Mouse (Mus musculus): Measurements from ENCODE around the gene Lcp1.

Gene Lcp1

DNA sequence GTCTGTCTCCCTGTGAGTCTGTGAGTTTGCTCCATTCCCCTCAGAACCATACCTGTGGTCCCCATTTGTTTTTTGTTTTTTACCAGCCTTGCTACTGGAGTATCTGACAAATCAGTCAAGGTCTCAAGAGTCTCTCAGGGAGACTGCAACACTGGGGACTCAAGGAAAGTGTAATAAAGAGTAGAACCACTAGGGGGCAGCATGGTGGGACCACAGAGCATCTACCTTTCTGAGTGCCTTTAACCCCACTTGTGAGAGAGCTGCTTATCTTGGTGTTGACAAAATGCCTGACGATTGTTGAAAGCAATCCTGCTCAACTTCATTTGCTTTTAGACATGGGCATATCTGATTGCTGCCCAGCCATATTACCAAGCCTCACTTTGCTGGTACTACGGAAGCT is 98.9 kb downstream of the Lcp1 start:
- Histone ChIP-seq H3K4me3 (replicated peaks; ENCODE audit: low read length) (no peak overlapping the region), H3K9me3 (ENCODE audit: low read length) (no peaks in the 10 kb centered on the region), H3K4me1 (replicated peaks; ENCODE audit: low read depth, low read length) (no peaks in the 10 kb centered on the region), H3K36me3 (ENCODE audit: insufficient read depth, low read length) (no peaks in the 10 kb centered on the region), H3K27me3 (ENCODE audit: insufficient read depth, low read length) (no peaks in the 10 kb centered on the region)
- TF ChIP-seq NANOG (IDR thresholded peaks at IDR 0.05; ENCODE audit: borderline replicate concordance, low read length) (no peak), CTCF (conservative IDR thresholded peaks at IDR 0.05; ENCODE audit: low read length) (peak; percentile 72)

- no peaks in the 10 kb centered on the region for H3K4me1 ChIP-seq (replicated peaks; ENCODE audit: low read depth, low read length)
- no peaks in the 10 kb centered on the region for H3K9me3 ChIP-seq (ENCODE audit: low read length)
- H3K36me3 ChIP-seq (ENCODE audit: insufficient read depth, low read length) = no peaks in the 10 kb centered on the region
- no peak overlapping the region for H3K4me3 ChIP-seq (replicated peaks; ENCODE audit: low read length)
- TF ChIP-seq CTCF (conservative IDR thresholded peaks at IDR 0.05; ENCODE audit: low read length) (no peak), NANOG (IDR thresholded peaks at IDR 0.05; ENCODE audit: borderline replicate concordance, low read length) (no peak), POU5F1 (IDR thresholded peaks at IDR 0.05; ENCODE audit: borderline replicate concordance, low read length) (no peak)
- H3K27me3 ChIP-seq (ENCODE audit: insufficient read depth, low read length) = no peaks in the 10 kb centered on the region
These were observed 102.2 kb downstream of the Lcp1 start for GRCm38 (mm10) chr14:75233070-75233469.

GRCm38 (mm10) chr14:75235552-75235951 is 104.7 kb downstream of the Lcp1 start:
- no peak for TF ChIP-seq POU5F1 (IDR thresholded peaks at IDR 0.05; ENCODE audit: borderline replicate concordance, low read length)
- no peak for TF ChIP-seq NANOG (IDR thresholded peaks at IDR 0.05; ENCODE audit: borderline replicate concordance, low read length)
- no peak for TF ChIP-seq CTCF (conservative IDR thresholded peaks at IDR 0.05; ENCODE audit: low read length)
- H3K4me3 ChIP-seq (replicated peaks; ENCODE audit: low read length) = no peak overlapping the region
- no peaks in the 10 kb centered on the region for H3K36me3 ChIP-seq (ENCODE audit: insufficient read depth, low read length)
- H3K27me3 ChIP-seq (ENCODE audit: insufficient read depth, low read length) = no peaks in the 10 kb centered on the region
- H3K4me1 ChIP-seq (replicated peaks; ENCODE audit: low read depth, low read length) = no peaks in the 10 kb centered on the region
- no peaks in the 10 kb centered on the region for H3K9me3 ChIP-seq (ENCODE audit: low read length)

- no peaks in the 10 kb centered on the region for H3K4me1 ChIP-seq (replicated peaks; ENCODE audit: low read depth, low read length)
- H3K4me3 ChIP-seq (replicated peaks; ENCODE audit: low read length) = no peak overlapping the region
- no peaks in the 10 kb centered on the region for H3K36me3 ChIP-seq (ENCODE audit: insufficient read depth, low read length)
- no peaks in the 10 kb centered on the region for H3K9me3 ChIP-seq (ENCODE audit: low read length)
- TF ChIP-seq NANOG (IDR thresholded peaks at IDR 0.05; ENCODE audit: borderline replicate concordance, low read length) (no peak), CTCF (conservative IDR thresholded peaks at IDR 0.05; ENCODE audit: low read length) (no peak), POU5F1 (IDR thresholded peaks at IDR 0.05; ENCODE audit: borderline replicate concordance, low read length) (no peak)
- H3K27me3 ChIP-seq (ENCODE audit: insufficient read depth, low read length) = no peaks in the 10 kb centered on the region
These were observed 105.2 kb downstream of the Lcp1 start for GRCm38 (mm10) chr14:75235955-75236635.

DNA sequence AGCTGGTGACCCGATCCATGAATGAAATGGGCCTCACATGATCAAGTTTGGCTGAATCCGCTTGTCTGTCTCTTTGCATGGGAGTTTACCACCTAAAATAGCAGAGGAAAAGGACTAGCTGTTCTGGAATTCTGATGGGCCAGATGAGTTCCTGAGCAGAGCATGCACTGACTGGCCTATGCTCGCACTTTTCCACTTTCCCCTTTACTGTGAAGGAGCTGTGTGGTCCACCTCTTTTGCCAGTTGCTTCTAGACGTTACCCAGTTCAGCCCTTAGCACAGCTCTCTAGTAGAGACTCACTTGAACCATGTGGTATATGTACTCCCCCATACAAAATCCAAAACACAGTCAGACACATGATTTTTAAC is 105.7 kb downstream of the Lcp1 start:
- TF ChIP-seq CTCF (conservative IDR thresholded peaks at IDR 0.05; ENCODE audit: low read length) (no peak), NANOG (IDR thresholded peaks at IDR 0.05; ENCODE audit: borderline replicate concordance, low read length) (no peak), POU5F1 (IDR thresholded peaks at IDR 0.05; ENCODE audit: borderline replicate concordance, low read length) (no peak)
- no peak overlapping the region for H3K4me3 ChIP-seq (replicated peaks; ENCODE audit: low read length)
- H3K36me3 ChIP-seq (ENCODE audit: insufficient read depth, low read length) = no peaks in the 10 kb centered on the region
- no peaks in the 10 kb centered on the region for H3K27me3 ChIP-seq (ENCODE audit: insufficient read depth, low read length)
- H3K4me1 ChIP-seq (replicated peaks; ENCODE audit: low read depth, low read length) = no peaks in the 10 kb centered on the region
- H3K9me3 ChIP-seq (ENCODE audit: low read length) = no peaks in the 10 kb centered on the region

DNA sequence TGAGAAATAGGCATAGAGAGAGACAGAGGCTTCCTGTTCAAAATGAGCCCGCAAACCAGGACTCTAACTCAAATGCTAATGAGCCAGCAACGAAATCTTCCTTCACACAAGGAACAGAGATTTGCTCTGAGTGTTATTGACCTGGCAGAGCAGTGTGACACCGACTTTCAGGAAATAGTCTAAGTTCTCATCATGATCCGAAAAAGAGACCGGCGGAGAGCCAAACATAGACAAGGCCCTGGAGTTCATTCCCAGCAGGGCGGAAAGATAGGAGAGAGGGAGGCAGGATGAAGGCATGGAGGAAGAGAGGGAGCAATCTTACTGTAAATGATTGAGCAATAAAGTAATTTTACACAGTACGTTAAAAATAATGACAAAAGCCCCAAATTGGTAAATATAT is 106.2 kb downstream of the Lcp1 start:
- Histone ChIP-seq H3K36me3 (ENCODE audit: insufficient read depth, low read length) (no peaks in the 10 kb centered on the region), H3K4me3 (replicated peaks; ENCODE audit: low read length) (no peak overlapping the region)
- no peak for TF ChIP-seq POU5F1 (IDR thresholded peaks at IDR 0.05; ENCODE audit: borderline replicate concordance, low read length)
- no peak for TF ChIP-seq CTCF (conservative IDR thresholded peaks at IDR 0.05; ENCODE audit: low read length)
- no peak for TF ChIP-seq NANOG (IDR thresholded peaks at IDR 0.05; ENCODE audit: borderline replicate concordance, low read length)

DNA sequence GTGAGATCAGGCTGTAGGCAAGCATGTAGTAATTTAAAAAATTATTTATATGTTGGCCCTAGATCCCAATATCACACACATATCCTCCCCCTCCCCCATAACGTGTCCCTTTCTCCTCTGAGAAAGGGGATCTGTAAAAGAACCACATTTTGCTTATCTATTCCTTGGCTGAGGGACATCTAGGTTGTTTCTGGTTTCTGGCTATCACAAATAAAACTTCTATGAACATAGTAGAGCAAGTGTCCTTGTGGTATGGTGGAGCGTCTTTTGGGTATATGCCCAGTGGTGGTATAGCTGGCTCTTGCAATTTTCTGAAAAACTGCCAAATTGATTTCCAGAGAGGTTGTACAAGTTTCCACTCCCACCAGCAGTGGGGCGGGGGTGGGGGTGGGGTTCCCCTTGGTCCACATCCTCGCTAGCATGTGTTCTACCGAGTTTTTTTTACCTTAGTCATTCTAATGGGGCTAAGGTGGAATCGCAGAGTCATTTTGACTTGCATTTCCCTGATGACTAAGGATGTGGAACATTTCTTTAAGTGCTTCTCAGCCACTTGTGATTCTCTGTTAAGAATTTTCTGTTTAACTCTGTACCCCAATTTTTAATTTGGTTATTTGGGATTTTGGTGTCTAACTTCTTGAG is 107.3 kb downstream of the Lcp1 start:
- Histone ChIP-seq H3K4me3 (replicated peaks; ENCODE audit: low read length) (no peak overlapping the region), H3K27me3 (ENCODE audit: insufficient read depth, low read length) (no peaks in the 10 kb centered on the region), H3K36me3 (ENCODE audit: insufficient read depth, low read length) (no peaks in the 10 kb centered on the region), H3K9me3 (ENCODE audit: low read length) (no peaks in the 10 kb centered on the region), H3K4me1 (replicated peaks; ENCODE audit: low read depth, low read length) (no peaks in the 10 kb centered on the region)
- no peak for TF ChIP-seq NANOG (IDR thresholded peaks at IDR 0.05; ENCODE audit: borderline replicate concordance, low read length)
- TF ChIP-seq POU5F1 (IDR thresholded peaks at IDR 0.05; ENCODE audit: borderline replicate concordance, low read length) = no peak
- TF ChIP-seq CTCF (conservative IDR thresholded peaks at IDR 0.05; ENCODE audit: low read length) = no peak

More for the DNA sequence above, 106.2 kb downstream of the Lcp1 start:
- H3K27me3 ChIP-seq (ENCODE audit: insufficient read depth, low read length) = no peaks in the 10 kb centered on the region
- H3K9me3 ChIP-seq (ENCODE audit: low read length) = no peaks in the 10 kb centered on the region
- H3K4me1 ChIP-seq (replicated peaks; ENCODE audit: low read depth, low read length) = no peaks in the 10 kb centered on the region

- H3K4me1 ChIP-seq (replicated peaks; ENCODE audit: low read depth, low read length) = no peaks in the 10 kb centered on the region
- TF ChIP-seq NANOG (IDR thresholded peaks at IDR 0.05; ENCODE audit: borderline replicate concordance, low read length) = no peak
- TF ChIP-seq CTCF (conservative IDR thresholded peaks at IDR 0.05; ENCODE audit: low read length) = no peak
- TF ChIP-seq POU5F1 (IDR thresholded peaks at IDR 0.05; ENCODE audit: borderline replicate concordance, low read length) = no peak
- H3K36me3 ChIP-seq (ENCODE audit: insufficient read depth, low read length) = no peaks in the 10 kb centered on the region
- no peak within 1 kb of the TSS for H3K4me3 ChIP-seq (replicated peaks; ENCODE audit: low read length)
- no peaks in the 10 kb centered on the region for H3K9me3 ChIP-seq (ENCODE audit: low read length)
- no peaks in the 10 kb centered on the region for H3K27me3 ChIP-seq (ENCODE audit: insufficient read depth, low read length)
These were observed 111.2 kb downstream of the Lcp1 start, which contains the start of gene Cpb2 for GRCm38 (mm10) chr14:75242087-75242486. Cpb2 (plus strand) TSS chr14:75242287.

All from E14TG2a.4 (cell line).